Mouse (Mus musculus) forebrain, embryonic 13.5 days (tissue): ENCODE measurements around the gene Cul7. TPM values are rescaled to one million over a fixed set of nuclear protein-coding genes. Genes with fewer than 3 reads are reported as not detected.

Experiments
- ATAC-seq: fragments of 200-750 bp; cut with Nextera tagmentation; 2 replicates; pipeline ENCODE4 v1.8.0; 2017
- H3K27ac ChIP-seq: fragments of 300-500 bp; sonication (generic); 2 replicates; pipeline ENCODE4 v1.5.1; 2015; ENCODE audit warnings: inconsistent platforms, mild to moderate bottlenecking, moderate library complexity
- H3K27me3 ChIP-seq: fragments of 300-500 bp; sonication (generic); 2 replicates; pipeline ENCODE4 v1.6.1; 2015; ENCODE audit warnings: mild to moderate bottlenecking, inconsistent platforms
- H3K36me3 ChIP-seq: fragments of 300-500 bp; sonication (generic); 2 replicates; pipeline ENCODE4 v1.6.1; 2015; ENCODE audit warnings: mild to moderate bottlenecking, inconsistent platforms; ENCODE audit not compliant: poor library complexity, severe bottlenecking
- H3K4me1 ChIP-seq: fragments of 300-500 bp; sonication (generic); 2 replicates; pipeline ENCODE4 v1.6.1; 2015; ENCODE audit warnings: inconsistent platforms
- H3K4me2 ChIP-seq: fragments of 300-500 bp; sonication (generic); 2 replicates; pipeline ENCODE4 v1.6.1; 2015; ENCODE audit warnings: inconsistent platforms, mild to moderate bottlenecking, moderate library complexity
- H3K4me3 ChIP-seq: fragments of 300-500 bp; sonication (generic); 2 replicates; pipeline ENCODE4 v1.5.1; 2015; ENCODE audit warnings: mild to moderate bottlenecking, inconsistent platforms
- H3K9ac ChIP-seq: fragments of 300-500 bp; sonication (generic); 2 replicates; pipeline ENCODE4 v1.6.1; 2015; ENCODE audit warnings: mild to moderate bottlenecking, inconsistent platforms
- H3K9me3 ChIP-seq: fragments of 300-500 bp; sonication (generic); replicated peaks from 2 replicates; pipeline ENCODE4 v1.6.1; 2016; ENCODE audit warnings: inconsistent platforms
- WGBS: fragments of 180-500 bp; shearing (Covaris S2); methylation state at CpG from one replicate; pipeline ENCODE4 v1.1.7; 2015; 5-methylcytosine and 5-hydroxymethylcytosine counted together
- polyA plus RNA-seq: library from polyadenylated mRNA; unstranded; fragments of >200 nt; fragmentation: Nextera tagmentation; extraction: Ambion mirVana; gene quantifications from 2 replicates; pipeline ENCODE4 v1.2.1, GENCODE M21; 2015

Cul7 gene
- polyA plus RNA-seq, 1 experiment from 2014 or later, result 33.5 TPM

- peak overlapping the region; percentile 77 for H3K4me2 ChIP-seq
- peaks cover 55% of the 10 kb centered on the region for H3K36me3 ChIP-seq
- no peak overlapping the region for H3K27ac ChIP-seq
- peaks cover 42% of the 10 kb centered on the region for H3K4me1 ChIP-seq
- H3K9me3 ChIP-seq, result no peaks in the 10 kb centered on the region
- 68% methylated on average over 9 of the region's 9 CpGs for WGBS
- no peak for ATAC-seq
- peak overlapping the region; percentile 82 for H3K4me3 ChIP-seq
- H3K27me3 ChIP-seq, result no peaks in the 10 kb centered on the region
- peak overlapping the region; percentile 72 for H3K9ac ChIP-seq
Observed at GRCm38 (mm10) chr17:46678911-46679310, 28.8 kb downstream of the Cul7 start.

- peaks cover 34% of the 10 kb centered on the region for H3K4me1 ChIP-seq
- peak overlapping the region; percentile 72 for H3K9ac ChIP-seq
- H3K27ac ChIP-seq, result peak overlapping the region; percentile 89
- H3K9me3 ChIP-seq, result no peaks in the 10 kb centered on the region
- peak overlapping the region; percentile 77 for H3K4me2 ChIP-seq
- H3K4me3 ChIP-seq, result peak overlapping the region; percentile 82
- no peaks in the 10 kb centered on the region for H3K27me3 ChIP-seq
- under 1% methylated on average over 34 of the region's 34 CpGs for WGBS
- H3K36me3 ChIP-seq, result peaks cover 61% of the 10 kb centered on the region
- peak; percentile 16 for ATAC-seq
Observed at GRCm38 (mm10) chr17:46679843-46680759, 30.0 kb downstream of the Cul7 start.

- Histone ChIP-seq H3K9ac (peak within 1 kb of the TSS; percentile 75), H3K4me2 (peak within 1 kb of the TSS; percentile 89), H3K27me3 (no peaks in the 10 kb centered on the region), H3K4me3 (peak within 1 kb of the TSS; percentile 82), H3K4me1 (peaks cover 32% of the 10 kb centered on the region), H3K9me3 (no peaks in the 10 kb centered on the region), H3K27ac (peak within 1 kb of the TSS; percentile 89), H3K36me3 (peaks cover 61% of the 10 kb centered on the region)
- ATAC-seq, result peak; percentile 97
- WGBS, result under 1% methylated on average over 49 of the region's 49 CpGs
Observed at GRCm38 (mm10) chr17:46680760-46681373, 30.7 kb downstream of the Cul7 start, which contains the start of gene Klhdc3. Gene Klhdc3, minus strand, starts transcription at chr17:46680914.

- peaks cover 61% of the 10 kb centered on the region for H3K36me3 ChIP-seq
- H3K4me1 ChIP-seq, result peaks cover 32% of the 10 kb centered on the region
- peak overlapping the region; percentile 82 for H3K4me3 ChIP-seq
- no peak for ATAC-seq
- H3K4me2 ChIP-seq, result peak overlapping the region; percentile 89
- H3K27ac ChIP-seq, result 0 out of 2 replicates have a peak overlapping the region, but pooled peaks have one; percentile 57
- no peaks in the 10 kb centered on the region for H3K27me3 ChIP-seq
- no peaks in the 10 kb centered on the region for H3K9me3 ChIP-seq
- WGBS, result 25% methylated on average over 12 of the region's 12 CpGs
- peak overlapping the region; percentile 75 for H3K9ac ChIP-seq
Observed at GRCm38 (mm10) chr17:46681466-46682118, 31.5 kb downstream of the Cul7 start.

GRCm38 (mm10) chr17:46682654-46683389 lies 32.7 kb downstream of the Cul7 start:
- H3K27me3 ChIP-seq, result no peaks in the 10 kb centered on the region
- H3K36me3 ChIP-seq, result peaks cover 61% of the 10 kb centered on the region
- 77% methylated on average over 16 of the region's 16 CpGs for WGBS
- peaks cover 32% of the 10 kb centered on the region for H3K4me1 ChIP-seq
- H3K27ac ChIP-seq, result no peak overlapping the region
- H3K9ac ChIP-seq, result no peak overlapping the region
- no peaks in the 10 kb centered on the region for H3K9me3 ChIP-seq
- no peak for ATAC-seq
- H3K4me2 ChIP-seq, result no peak overlapping the region
- H3K4me3 ChIP-seq, result no peak overlapping the region

GRCm38 (mm10) chr17:46685913-46686312 lies 35.8 kb downstream of the Cul7 start:
- ATAC-seq, result no peak
- Histone ChIP-seq H3K4me3 (no peak overlapping the region), H3K9me3 (no peaks in the 10 kb centered on the region), H3K4me2 (no peak overlapping the region), H3K36me3 (peaks cover 55% of the 10 kb centered on the region), H3K27ac (no peak overlapping the region), H3K27me3 (no peaks in the 10 kb centered on the region), H3K9ac (no peak overlapping the region), H3K4me1 (peaks cover 9% of the 10 kb centered on the region)
- WGBS, result 90% methylated on average over 6 of the region's 6 CpGs

GRCm38 (mm10) chr17:46690665-46691064 lies 40.5 kb downstream of the Cul7 start:
- no peak overlapping the region for H3K4me3 ChIP-seq
- no peaks in the 10 kb centered on the region for H3K4me1 ChIP-seq
- no peak overlapping the region for H3K4me2 ChIP-seq
- H3K36me3 ChIP-seq, result peaks cover 43% of the 10 kb centered on the region
- no peaks in the 10 kb centered on the region for H3K27me3 ChIP-seq
- 94% methylated on average over 12 of the region's 12 CpGs for WGBS
- no peaks in the 10 kb centered on the region for H3K9me3 ChIP-seq
- H3K9ac ChIP-seq, result no peak overlapping the region
- no peak overlapping the region for H3K27ac ChIP-seq
- no peak for ATAC-seq

GRCm38 (mm10) chr17:46691390-46691789 lies 41.3 kb downstream of the Cul7 start:
- H3K4me1 ChIP-seq, result no peaks in the 10 kb centered on the region
- WGBS, result 89% methylated on average over 2 of the region's 2 CpGs
- H3K27me3 ChIP-seq, result no peaks in the 10 kb centered on the region
- H3K27ac ChIP-seq, result no peak overlapping the region
- no peak for ATAC-seq
- peaks cover 43% of the 10 kb centered on the region for H3K36me3 ChIP-seq
- H3K9me3 ChIP-seq, result no peaks in the 10 kb centered on the region
- no peak overlapping the region for H3K4me3 ChIP-seq
- H3K4me2 ChIP-seq, result no peak overlapping the region
- no peak overlapping the region for H3K9ac ChIP-seq

GRCm38 (mm10) chr17:46694517-46695063 lies 44.5 kb downstream of the Cul7 start:
- H3K4me2 ChIP-seq, result no peak overlapping the region
- H3K27me3 ChIP-seq, result no peaks in the 10 kb centered on the region
- H3K27ac ChIP-seq, result no peak overlapping the region
- H3K4me3 ChIP-seq, result no peak overlapping the region
- H3K9ac ChIP-seq, result no peak overlapping the region
- ATAC-seq, result no peak
- WGBS, result 81% methylated on average over 1 of the region's 1 CpGs
- H3K9me3 ChIP-seq, result no peaks in the 10 kb centered on the region
- no peaks in the 10 kb centered on the region for H3K4me1 ChIP-seq
- peaks cover 45% of the 10 kb centered on the region for H3K36me3 ChIP-seq

GRCm38 (mm10) chr17:46698515-46698914 lies 48.4 kb downstream of the Cul7 start:
- 94% methylated on average over 6 of the region's 6 CpGs for WGBS
- Histone ChIP-seq H3K4me2 (no peak overlapping the region), H3K4me1 (peaks cover 24% of the 10 kb centered on the region), H3K4me3 (no peak overlapping the region), H3K36me3 (peaks cover 34% of the 10 kb centered on the region), H3K27ac (no peak overlapping the region), H3K9me3 (no peaks in the 10 kb centered on the region), H3K9ac (no peak overlapping the region), H3K27me3 (no peaks in the 10 kb centered on the region)
- ATAC-seq, result no peak

- Histone ChIP-seq H3K9me3 (no peaks in the 10 kb centered on the region), H3K36me3 (peaks cover 33% of the 10 kb centered on the region), H3K9ac (no peak overlapping the region), H3K27ac (no peak overlapping the region), H3K4me1 (peaks cover 31% of the 10 kb centered on the region), H3K4me3 (no peak overlapping the region), H3K27me3 (no peaks in the 10 kb centered on the region), H3K4me2 (no peak overlapping the region)
- WGBS, result 92% methylated on average over 5 of the region's 5 CpGs
- no peak for ATAC-seq
Observed at GRCm38 (mm10) chr17:46699245-46699644, 49.1 kb downstream of the Cul7 start.
